Mouse (Mus musculus) spleen, adult 2 months (tissue): ENCODE results near the gene Lrrc8c. TPM values are rescaled to one million over a fixed set of nuclear protein-coding genes. Genes with fewer than 3 reads are reported as not detected.
A peak's percentile ranks its signal among the peaks of the same experiment; 100 is the strongest.

ENCODE experiments used
- DNase-seq, 2 experiments: peaks; one replicate each; pipeline versions ENCODE4 v3.0.0 to v3.0.0-alpha.2; 2012 to 2021; ENCODE audit warnings: low spot score in 2 of 2, low read depth in 1 of 2
- H3K27ac ChIP-seq: fragments of 200-500 bp; 2 replicates; pipeline ENCODE4 v1.5.1; 2012; ENCODE audit warnings: low read length, inconsistent platforms; ENCODE audit not compliant: insufficient read depth
- H3K27me3 ChIP-seq: fragments of 200-500 bp; 2 replicates; pipeline ENCODE4 v1.6.1; 2012; ENCODE audit warnings: mild to moderate bottlenecking, moderate library complexity, low read length, inconsistent platforms; ENCODE audit not compliant: control insufficient read depth, insufficient read depth
- H3K36me3 ChIP-seq: fragments of 200-500 bp; 2 replicates; pipeline ENCODE4 v1.6.1; 2012; ENCODE audit warnings: mild to moderate bottlenecking, low read length, inconsistent platforms; ENCODE audit not compliant: control insufficient read depth, insufficient read depth
- H3K4me1 ChIP-seq: fragments of 200-500 bp; 2 replicates; pipeline ENCODE4 v1.6.1; 2011; ENCODE audit warnings: inconsistent platforms; ENCODE audit not compliant: control insufficient read depth, insufficient read depth, insufficient read length
- H3K4me3 ChIP-seq: fragments of 200-500 bp; 2 replicates; pipeline ENCODE4 v1.5.1; 2011; ENCODE audit warnings: mild to moderate bottlenecking, inconsistent platforms; ENCODE audit not compliant: insufficient read depth, insufficient read length; ENCODE audit errors: extremely low read depth
- CTCF ChIP-seq: fragments of 200-500 bp; IDR thresholded peaks from 2 replicates; pipeline ENCODE4 v1.5.1; 2011; ENCODE audit warnings: mild to moderate bottlenecking, inconsistent platforms; ENCODE audit not compliant: insufficient read depth, insufficient read length, insufficient replicate concordance; ENCODE audit errors: extremely low read depth
- POLR2A ChIP-seq: fragments of 200-500 bp; IDR thresholded peaks from 2 replicates; pipeline ENCODE4 v1.6.1; 2011; ENCODE audit warnings: low read depth, low read length, inconsistent platforms
- WGBS: fragments of 180-500 bp; shearing (Covaris S2); methylation state at CpG from one replicate; pipeline ENCODE4 v1.1.7; 2018; 5-methylcytosine and 5-hydroxymethylcytosine counted together
- polyA plus RNA-seq: library from polyadenylated mRNA; depleted of rRNA; stranded (reverse); fragments of >200 nt; gene quantifications from 2 replicates; pipeline ENCODE4 v1.2.3, GENCODE M21; 2012

Lrrc8c gene
- polyA plus RNA-seq, 1 experiment = 33.9 TPM

DNA sequence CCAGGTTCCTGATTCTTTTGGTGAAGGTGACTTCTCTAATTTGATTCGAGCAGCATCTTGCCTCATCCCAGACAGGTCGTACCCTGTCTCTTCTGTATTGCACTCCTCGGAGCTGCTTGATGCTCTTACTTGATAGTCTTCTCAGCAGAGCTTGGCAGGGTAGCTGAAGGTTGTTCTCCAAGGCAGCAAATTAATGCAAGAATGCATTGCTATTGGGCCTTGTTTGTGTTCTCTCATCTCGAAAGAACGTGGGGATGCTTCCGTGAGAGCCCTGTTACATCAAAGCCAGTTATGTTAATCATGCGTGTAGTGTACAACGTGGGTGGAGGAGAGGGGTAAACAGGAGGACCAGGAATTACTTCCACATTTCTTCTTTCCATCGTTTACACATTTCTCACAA is 86.5 kb downstream of the Lrrc8c start:
- no peak for TF ChIP-seq CTCF
- no peak for TF ChIP-seq POLR2A
- H3K4me3 ChIP-seq = no peak overlapping the region
- WGBS = 89% methylated on average over 9 of the region's 9 CpGs
- H3K27me3 ChIP-seq = no peaks in the 10 kb centered on the region
- no peak overlapping the region for H3K27ac ChIP-seq
- peaks cover 20% of the 10 kb centered on the region for H3K36me3 ChIP-seq
- DNase-seq = no peak
- H3K4me1 ChIP-seq = no peaks in the 10 kb centered on the region

DNA sequence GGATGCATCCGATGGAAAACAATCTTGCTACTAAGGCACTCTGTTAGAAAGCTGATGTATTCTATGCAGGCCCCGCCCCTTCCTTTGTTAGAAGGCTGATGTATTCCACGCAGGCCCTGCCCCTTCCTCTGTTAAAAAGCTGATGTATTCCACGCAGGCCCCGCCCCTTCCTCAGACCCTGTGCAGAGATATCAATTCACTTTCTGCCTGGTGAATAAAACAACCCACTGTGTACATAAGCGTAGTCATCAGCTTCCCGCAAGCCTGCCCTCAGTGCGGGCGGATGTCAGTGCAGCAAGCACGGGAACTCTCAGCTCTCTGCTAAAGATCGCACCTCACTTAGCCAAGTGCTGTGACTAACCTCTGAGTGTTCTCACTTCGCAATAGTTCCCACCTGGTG is 90.5 kb downstream of the Lrrc8c start:
- no peak for DNase-seq
- H3K4me1 ChIP-seq = peaks cover 1% of the 10 kb centered on the region
- no peaks in the 10 kb centered on the region for H3K27me3 ChIP-seq
- H3K27ac ChIP-seq = no peak overlapping the region
- H3K36me3 ChIP-seq = peaks cover 21% of the 10 kb centered on the region
- H3K4me3 ChIP-seq = no peak overlapping the region
- no peak for TF ChIP-seq CTCF
- no peak for TF ChIP-seq POLR2A
- 95% methylated on average over 12 of the region's 12 CpGs for WGBS

GRCm38 (mm10) chr5:105613002-105613401 is 93.8 kb downstream of the Lrrc8c start:
- no peak for DNase-seq
- 70% methylated on average over 9 of the region's 9 CpGs for WGBS

DNA sequence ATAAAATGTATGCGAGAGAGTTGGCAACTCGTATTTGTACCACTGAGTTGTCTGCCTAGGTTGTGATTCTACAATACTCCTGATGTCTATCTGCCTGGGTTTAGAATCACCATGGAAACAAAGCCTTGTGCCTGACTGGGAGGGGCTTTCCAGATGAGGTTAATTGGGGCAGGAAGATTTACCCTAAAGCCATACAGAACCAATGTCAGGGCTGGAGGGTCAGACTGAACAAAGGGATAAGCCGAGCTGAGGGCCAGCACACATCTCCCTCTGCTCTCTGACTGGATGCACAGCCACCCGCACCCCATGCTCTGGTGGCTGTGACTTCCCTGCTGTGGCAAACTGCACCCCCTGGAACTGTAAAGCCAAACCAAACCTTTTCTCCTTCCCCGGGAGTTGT is 94.8 kb downstream of the Lrrc8c start:
- WGBS = 83% methylated on average over 5 of the region's 5 CpGs
- no peaks in the 10 kb centered on the region for H3K27me3 ChIP-seq
- no peak overlapping the region for H3K4me3 ChIP-seq
- H3K4me1 ChIP-seq = peaks cover 12% of the 10 kb centered on the region
- DNase-seq = no peak
- TF ChIP-seq POLR2A (no peak), CTCF (no peak)
- H3K27ac ChIP-seq = no peak overlapping the region
- H3K36me3 ChIP-seq = peaks cover 7% of the 10 kb centered on the region

More at GRCm38 (mm10) chr5:105613002-105613401, 93.8 kb downstream of the Lrrc8c start:
- Histone ChIP-seq H3K36me3 (peaks cover 11% of the 10 kb centered on the region), H3K4me1 (peaks cover 12% of the 10 kb centered on the region), H3K27me3 (no peaks in the 10 kb centered on the region), H3K27ac (no peak overlapping the region), H3K4me3 (no peak overlapping the region)
- TF ChIP-seq POLR2A = no peak

GRCm38 (mm10) chr5:105614682-105615434 is 95.7 kb downstream of the Lrrc8c start:
- Histone ChIP-seq H3K4me3 (no peak overlapping the region; the same call in 1 of the 2 replicates), H3K27ac (peak overlapping the region; percentile 16; the same call in 1 of the 2 replicates), H3K27me3 (no peaks in the 10 kb centered on the region), H3K4me1 (peaks cover 12% of the 10 kb centered on the region), H3K36me3 (0 out of 2 replicates have a peak, but pooled peaks cover 1% of the 10 kb centered on the region)
- DNase-seq = no peak
- TF ChIP-seq CTCF (no peak), POLR2A (no peak)
- WGBS = 47% methylated on average over 9 of the region's 9 CpGs

DNA sequence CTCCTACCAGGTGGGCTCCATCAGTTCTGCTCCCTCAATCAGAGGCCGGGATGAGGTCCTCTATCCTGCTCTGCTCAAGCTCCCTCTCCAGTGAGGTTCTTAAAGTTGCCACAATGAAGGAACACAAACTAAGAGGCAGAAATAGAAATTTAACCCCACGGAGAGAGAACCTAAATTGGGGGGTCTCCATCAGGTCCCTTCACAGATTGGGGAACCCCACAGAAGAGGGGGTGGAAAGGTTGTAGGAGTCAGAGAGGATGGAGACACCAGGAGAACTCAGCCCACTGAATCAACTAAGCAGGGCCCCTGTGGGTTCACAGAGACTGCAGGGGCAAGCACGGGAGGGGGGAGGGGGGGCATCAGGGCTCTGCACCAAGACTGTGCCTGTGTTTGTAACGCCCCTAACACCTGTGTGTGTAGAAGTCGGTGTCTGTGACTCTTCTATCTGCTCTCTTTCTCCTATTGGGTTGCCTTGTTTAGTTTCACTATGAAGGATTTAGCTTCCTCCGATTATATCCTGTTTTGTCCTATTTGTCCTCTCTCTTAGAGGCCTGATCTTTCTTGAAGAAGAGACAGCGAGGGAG is 96.8 kb downstream of the Lrrc8c start:
- H3K4me3 ChIP-seq = no peak overlapping the region
- H3K27ac ChIP-seq = peak overlapping the region; percentile 57
- H3K27me3 ChIP-seq = no peaks in the 10 kb centered on the region
- peaks cover 12% of the 10 kb centered on the region for H3K4me1 ChIP-seq
- no peak for TF ChIP-seq POLR2A
- TF ChIP-seq CTCF = no peak
- WGBS = 41% methylated on average over 7 of the region's 7 CpGs
- no peak for DNase-seq
- 0 out of 2 replicates have a peak, but pooled peaks cover 1% of the 10 kb centered on the region for H3K36me3 ChIP-seq

DNA sequence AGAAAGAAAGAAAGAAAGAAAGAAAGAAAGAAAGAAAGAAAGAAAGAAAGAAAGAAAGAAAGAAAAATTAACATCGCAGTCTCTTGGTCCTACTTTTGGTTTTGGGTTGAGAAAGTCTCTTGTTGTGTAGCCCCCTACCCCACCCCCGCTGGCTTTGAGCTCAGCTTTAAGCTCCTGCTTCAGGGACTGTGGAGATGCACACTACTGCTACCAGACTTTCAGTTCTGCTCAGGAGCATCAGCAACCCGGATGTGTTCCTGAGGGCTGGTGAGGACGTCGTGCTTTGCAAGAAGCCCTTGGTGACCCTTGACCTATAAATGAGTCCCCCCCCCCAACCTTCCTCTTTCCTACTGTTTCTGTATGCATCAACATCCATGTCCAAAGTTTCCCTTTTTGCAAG is 97.3 kb downstream of the Lrrc8c start:
- H3K4me1 ChIP-seq = peaks cover 12% of the 10 kb centered on the region
- no peak for TF ChIP-seq POLR2A
- TF ChIP-seq CTCF = no peak
- 52% methylated on average over 5 of the region's 5 CpGs for whole genome bisulfite sequencing
- no peak for DNase-seq
- H3K4me3 ChIP-seq = no peak overlapping the region
- peak overlapping the region; percentile 57; the same call in 1 of the 2 replicates for H3K27ac ChIP-seq
- H3K36me3 ChIP-seq = no peaks in the 10 kb centered on the region
- H3K27me3 ChIP-seq = no peaks in the 10 kb centered on the region
